Mouse (Mus musculus) lung, postnatal 0 days (tissue): ENCODE data around the gene Cstad.

Experiments
- CTCF ChIP-seq: IDR thresholded peaks from 2 replicates; pipeline ENCODE4 v1.5.1; 2016; ENCODE audit warnings: antibody characterized with exemption, mild to moderate bottlenecking
- EP300 ChIP-seq: IDR thresholded peaks from 2 replicates; pipeline ENCODE4 v1.6.1; 2016; ENCODE audit warnings: antibody characterized with exemption, mild to moderate bottlenecking, control low read depth

- no peak for TF ChIP-seq CTCF
- no peak for TF ChIP-seq EP300
Measured at GRCm38 (mm10) chr2:30629860-30630259, 35.0 kb downstream of the Cstad start.
